Mouse (Mus musculus) embryo, embryonic 11 days (tissue): ENCODE data around the gene Grin1.

Source experiments
- DNase-seq: peaks from one replicate; pipeline ENCODE4 v3.0.0-alpha.2; 2015

Gene Grin1

DNA sequence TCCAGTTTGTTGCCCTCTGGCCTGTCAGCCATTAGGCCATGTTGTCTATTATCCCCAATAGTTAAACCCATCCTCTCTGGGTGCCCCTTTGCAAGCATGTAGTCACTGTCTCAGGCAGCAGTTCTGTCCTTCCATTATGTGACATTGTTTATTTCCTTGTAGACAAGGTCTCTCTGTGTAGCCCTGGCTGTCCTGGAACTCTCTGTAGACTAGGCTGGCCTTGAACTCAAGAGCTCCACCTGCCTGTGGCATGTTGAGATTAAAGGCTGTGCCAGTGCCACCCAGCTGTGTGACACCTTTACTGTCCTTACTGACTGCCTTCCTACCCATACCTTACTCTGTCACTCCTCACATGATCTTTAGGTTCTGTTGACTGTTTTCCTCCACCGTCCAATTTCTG is 66.7 kb downstream of the Grin1 start:
- no peak for DNase-seq

DNA sequence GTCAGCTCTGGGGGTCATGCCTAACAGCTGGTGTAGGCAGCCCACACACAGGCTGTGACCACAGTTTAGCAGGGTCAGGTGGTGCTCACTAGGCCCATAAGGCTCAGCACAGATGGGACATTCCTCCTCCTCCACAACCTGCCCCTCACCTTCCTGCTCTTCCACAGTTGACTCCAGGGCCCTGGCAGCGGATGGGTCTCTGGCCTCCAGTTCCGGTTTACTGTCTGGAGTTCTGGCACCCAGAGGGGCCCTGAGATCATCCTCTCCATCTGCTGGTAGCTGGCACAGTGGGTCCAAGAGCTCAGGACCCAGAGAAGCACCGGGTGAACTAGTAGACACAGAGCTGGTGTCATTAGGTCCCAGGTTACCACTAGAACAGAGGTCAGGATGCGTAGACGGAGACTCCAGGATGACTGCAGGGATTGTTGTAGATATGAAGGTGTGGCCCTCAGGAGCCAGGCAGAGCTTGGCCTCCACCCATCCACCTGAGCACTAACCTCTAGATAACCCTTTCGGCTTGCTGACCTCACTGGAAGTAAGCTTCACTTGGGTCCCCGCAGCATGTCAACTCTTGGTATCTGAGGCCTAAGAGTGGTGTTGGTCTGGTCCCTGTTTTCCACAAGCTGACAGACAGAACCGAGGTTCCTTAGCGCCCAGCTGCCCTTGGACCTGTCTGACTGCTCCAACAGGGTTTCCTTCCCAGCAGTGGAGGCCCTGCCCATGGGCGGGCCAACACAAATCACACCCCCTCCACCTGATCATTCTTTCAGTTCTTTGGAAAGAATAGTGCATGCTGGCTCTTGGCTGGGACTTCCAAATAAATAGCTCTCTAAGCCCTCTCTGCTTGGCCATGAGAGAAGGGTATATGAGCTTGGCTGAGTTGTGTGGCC is 72.6 kb downstream of the Grin1 start, which contains the start of gene AL732309.1:
TSS of gene AL732309.1 (minus strand) at position 681 of the 890 bp plus-strand sequence.
- no peak for DNase-seq

DNA sequence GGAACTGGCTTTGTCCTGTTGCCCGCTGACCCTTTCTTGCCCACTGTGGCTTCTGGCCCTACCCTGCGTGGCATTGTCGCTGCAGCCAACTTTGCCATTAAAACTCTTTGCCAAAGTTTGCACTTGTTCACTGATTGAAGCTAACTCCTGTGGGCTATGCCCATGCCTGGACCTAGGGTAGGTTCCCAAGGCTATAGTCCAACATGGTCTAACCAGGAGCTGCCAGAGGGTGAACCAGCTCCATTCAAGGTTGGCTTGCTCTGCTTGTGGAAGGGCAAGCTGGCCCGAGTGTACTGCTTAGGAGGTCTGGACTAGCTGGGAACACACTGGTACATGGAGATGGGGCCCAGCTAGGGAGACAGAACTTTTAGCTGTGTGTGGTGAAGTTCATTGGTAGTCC is 74.8 kb downstream of the Grin1 start:
- DNase-seq, result no peak

- DNase-seq, result no peak
Observed at GRCm38 (mm10) chr2:25243342-25243741, 75.6 kb downstream of the Grin1 start.

DNA sequence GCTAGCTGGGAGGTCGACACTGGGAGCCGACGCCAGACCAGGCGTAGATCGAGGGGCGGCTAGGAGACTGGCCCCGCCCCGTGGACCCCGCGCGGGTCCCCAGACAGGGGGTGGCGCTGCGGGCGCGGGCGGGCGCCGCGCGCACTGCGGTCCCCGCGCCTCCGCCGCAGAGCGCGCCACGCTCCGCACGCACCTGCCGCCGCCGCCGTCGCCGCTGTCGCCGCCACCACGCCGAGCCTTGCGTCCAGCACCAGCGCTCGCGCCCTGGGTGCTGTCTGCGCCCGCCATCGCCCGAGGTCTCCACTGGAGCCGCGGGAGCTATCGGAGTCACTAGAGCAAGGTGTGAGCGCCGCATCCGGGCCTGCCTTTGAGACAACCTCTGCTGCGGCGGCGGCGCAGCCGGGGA is 76.9 kb downstream of the Grin1 start, which contains the start of the genes Rnf208 and Cysrt1:
TSS of gene Rnf208 (plus strand) at position 155 of the 406 bp plus-strand sequence.
TSS of gene Cysrt1 (minus strand) at position 352 of the 406 bp plus-strand sequence.
- peak; percentile 56 for DNase-seq

DNA sequence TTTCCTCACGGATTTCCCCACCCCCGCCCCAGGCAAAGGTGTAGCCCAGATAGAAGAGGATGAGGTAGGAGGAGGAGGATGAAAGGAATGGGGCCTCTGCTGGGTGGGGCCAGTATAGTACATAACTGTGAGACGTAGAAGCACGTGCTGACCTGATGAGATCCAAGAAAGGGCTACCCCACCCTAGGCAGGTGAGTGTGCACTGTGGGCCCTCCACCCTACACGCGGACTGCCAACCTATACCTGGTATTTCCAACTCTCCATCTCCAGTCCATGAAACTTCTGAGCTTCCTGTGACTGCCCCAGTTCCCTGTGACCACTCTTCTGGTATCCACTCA is 77.6 kb downstream of the Grin1 start:
- DNase-seq, result no peak
